ENCODE assay signal across 15 mouse cellular contexts in genomic region chr6:88981544-88981943, GRCm38 (mm10).
DNase-seq lines count a peak whose midpoint lies in the region; ATAC-seq and TF ChIP-seq lines count a peak whose summit lies in the region.
"Had no signal": no experiment of that assay in that cellular context is flagged by ENCODE, and none has a peak within 500 bp of the region (broad histone marks: within the 10 kb centered on the region; RNA-seq: fewer than 3 reads in every experiment).

No protein-coding gene starts in this region.

- H3K27me3 ChIP-seq in forebrain, embryonic 10.5 days (ENCODE audit: poor library complexity, severe bottlenecking), result peaks cover 75% of the 10 kb centered on the region
- no peaks in the 10 kb centered on the region; the same call in 1 of the 2 replicates for H3K27me3 ChIP-seq in hindbrain, embryonic 16.5 days (replicated peaks; ENCODE audit: control insufficient read depth, insufficient read depth, low read length)
- H3K27me3 ChIP-seq in midbrain, postnatal 0 days (ENCODE audit: insufficient read depth, low read length), result no peaks in the 10 kb centered on the region
- H3K27me3 ChIP-seq in heart, embryonic 12.5 days (replicated peaks), result peaks cover 32% of the 10 kb centered on the region
- H3K27me3 ChIP-seq: intestine, embryonic 15.5 days had no signal

- WGBS in forebrain, embryonic 10.5 days, result 10% methylated on average over 7 of the region's 7 CpGs
- 12% methylated on average over 7 of the region's 7 CpGs for WGBS in hindbrain, embryonic 16.5 days
- 12% methylated on average over 7 of the region's 7 CpGs for WGBS in midbrain, postnatal 0 days
- 25% methylated on average over 7 of the region's 7 CpGs for WGBS in heart, embryonic 12.5 days

- H3K4me1 ChIP-seq in forebrain, embryonic 10.5 days, result peaks cover 68% of the 10 kb centered on the region
- H3K4me1 ChIP-seq in hindbrain, embryonic 16.5 days (ENCODE audit: control insufficient read depth, insufficient read depth, low read depth, low read length), result peaks cover 24% of the 10 kb centered on the region
- H3K4me1 ChIP-seq in midbrain, postnatal 0 days (ENCODE audit: insufficient read depth, low read length), result peaks cover 32% of the 10 kb centered on the region
- H3K4me1 ChIP-seq in heart, embryonic 12.5 days (replicated peaks), result peaks cover 10% of the 10 kb centered on the region
- H3K4me1 ChIP-seq: intestine, embryonic 15.5 days; stomach, embryonic 15.5 days had no signal

- DNase-seq in cerebellum, postnatal 10 days, result peak; percentile 42 to 65
- no peak for DNase-seq in cerebellum, adult 9-11 months
- DNase-seq in forebrain, embryonic 10.5 days (ENCODE audit: extremely low spot score, low spot score), result peak; percentile 39
- peak; percentile 72 for DNase-seq in midbrain, postnatal 0 days (ENCODE audit: low spot score)
- DNase-seq in heart, postnatal 4 days, result no peak
- DNase-seq: cerebellum, adult 2 months; layer of hippocampus, adult 9-11 months had no signal

- peak overlapping the region; percentile 75 for H3K27ac ChIP-seq in forebrain, embryonic 10.5 days
- no peak overlapping the region for H3K27ac ChIP-seq in hindbrain, embryonic 16.5 days (ENCODE audit: low read depth, low read length)
- no peak overlapping the region; the same call in 1 of the 2 replicates for H3K27ac ChIP-seq in midbrain, postnatal 0 days (ENCODE audit: low read depth, low read length)
- H3K27ac ChIP-seq in heart, embryonic 12.5 days (ENCODE audit: poor library complexity, severe bottlenecking), result no peak overlapping the region
- H3K27ac ChIP-seq: heart, embryonic 10.5 days; intestine, embryonic 15.5 days; limb, embryonic 13.5 days; stomach, embryonic 15.5 days had no signal

- H3K9ac ChIP-seq in hindbrain, embryonic 16.5 days (ENCODE audit: low read depth, low read length), result no peak overlapping the region
- no peak overlapping the region for H3K9ac ChIP-seq in midbrain, postnatal 0 days (replicated peaks; ENCODE audit: low read length, poor library complexity, severe bottlenecking)
- H3K9ac ChIP-seq in heart, embryonic 12.5 days, result no peak overlapping the region
- H3K9ac ChIP-seq: intestine, embryonic 15.5 days; limb, embryonic 13.5 days; stomach, embryonic 15.5 days had no signal

- no peak overlapping the region for H3K4me2 ChIP-seq in hindbrain, embryonic 16.5 days (ENCODE audit: low read length)
- H3K4me2 ChIP-seq in midbrain, postnatal 0 days (ENCODE audit: low read depth, low read length, poor library complexity, severe bottlenecking), result no peak overlapping the region
- no peak overlapping the region for H3K4me2 ChIP-seq in heart, embryonic 12.5 days
- H3K4me2 ChIP-seq: intestine, embryonic 15.5 days; limb, embryonic 13.5 days; stomach, embryonic 15.5 days had no signal

- peak; percentile 29; the same call in 1 of the 2 replicates for ATAC-seq in hindbrain, embryonic 16.5 days
- no peak for ATAC-seq in midbrain, postnatal 0 days (ENCODE audit: low FRiP score)
- no peak for ATAC-seq in erythroid progenitor cell, adult 5-6 weeks (replicated peaks; ENCODE audit: low FRiP score, poor library complexity, severe bottlenecking)
- ATAC-seq in heart, embryonic 12.5 days (ENCODE audit: insufficient number of reproducible peaks, low FRiP score), result no peak
- ATAC-seq: intestine, embryonic 15.5 days had no signal

- no peak overlapping the region for H3K4me3 ChIP-seq in forebrain, embryonic 10.5 days
- no peak overlapping the region for H3K4me3 ChIP-seq in hindbrain, embryonic 16.5 days (ENCODE audit: low read length)
- H3K4me3 ChIP-seq in midbrain, postnatal 0 days (ENCODE audit: low read depth, low read length), result no peak overlapping the region
- no peak overlapping the region for H3K4me3 ChIP-seq in heart, embryonic 12.5 days
- H3K4me3 ChIP-seq: heart, embryonic 10.5 days; intestine, embryonic 15.5 days; limb, embryonic 13.5 days; megakaryocyte, embryonic 14.5 days; stomach, embryonic 15.5 days had no signal

- no peaks in the 10 kb centered on the region for H3K36me3 ChIP-seq in forebrain, embryonic 10.5 days (replicated peaks)
- H3K36me3 ChIP-seq in hindbrain, embryonic 16.5 days (ENCODE audit: control insufficient read depth, insufficient read depth, low read length), result no peaks in the 10 kb centered on the region
- no peaks in the 10 kb centered on the region for H3K36me3 ChIP-seq in midbrain, postnatal 0 days (ENCODE audit: insufficient read depth, low read length)
- no peaks in the 10 kb centered on the region for H3K36me3 ChIP-seq in heart, embryonic 12.5 days
- H3K36me3 ChIP-seq: heart, embryonic 10.5 days; intestine, embryonic 15.5 days; limb, embryonic 13.5 days; stomach, embryonic 15.5 days had no signal

- no peak for TF ChIP-seq CTCF in midbrain, postnatal 0 days (IDR thresholded peaks at IDR 0.05)

- H3K9me3 ChIP-seq in forebrain, embryonic 10.5 days, result no peaks in the 10 kb centered on the region
- no peaks in the 10 kb centered on the region for H3K9me3 ChIP-seq in hindbrain, embryonic 16.5 days (ENCODE audit: control insufficient read depth, low read length)
- no peaks in the 10 kb centered on the region for H3K9me3 ChIP-seq in midbrain, postnatal 0 days (ENCODE audit: low read length)
- no peaks in the 10 kb centered on the region for H3K9me3 ChIP-seq in heart, embryonic 12.5 days (replicated peaks)
- H3K9me3 ChIP-seq: heart, embryonic 10.5 days; intestine, embryonic 15.5 days; limb, embryonic 13.5 days; megakaryocyte, embryonic 14.5 days; stomach, embryonic 15.5 days had no signal

Comparison
In these comparisons a context has a peak if more than half of its experiments do, and no peak if none do; other contexts are left out.
1. DNase-seq: peak in cerebellum, postnatal 10 days (2 of 2), forebrain, embryonic 10.5 days (single experiment) and midbrain, postnatal 0 days (single experiment); none in cerebellum, adult 9-11 months (single experiment) and heart, postnatal 4 days (single experiment).